ENCODE assay signal across 8 mouse cellular contexts in genomic region chr7:27592934-27593645, GRCm38 (mm10). TPM values are rescaled to one million over a fixed set of nuclear protein-coding genes. Genes with fewer than 3 reads are reported as not detected.
DNase-seq lines count a peak whose midpoint lies in the region; ATAC-seq and TF ChIP-seq lines count a peak whose summit lies in the region.

No protein-coding gene starts in this region.

- DNase-seq in thymus, postnatal 4 days, result peak; percentile 24
- no peak for DNase-seq in thymus, postnatal 36 days
- peak; percentile 45 to 47 for DNase-seq in heart, adult 2 months
- peak; percentile 72 for DNase-seq in lung, postnatal 25 days (ENCODE audit: low spot score)
- DNase-seq in ovary, postnatal 36 days (ENCODE audit: low spot score), result no peak
- no peak for DNase-seq in layer of hippocampus, postnatal 14 days (ENCODE audit: low spot score in 2 of 2)

- peak overlapping the region; percentile 99 for H3K27ac ChIP-seq in heart, adult 2 months
- peak overlapping the region; percentile 97; the same call in 1 of the 2 replicates for H3K27ac ChIP-seq in kidney, embryonic 14.5 days (ENCODE audit: low read depth, low read length)

- peak; percentile 71; the same call in 1 of the 2 replicates for TF ChIP-seq EP300 in heart, adult 2 months (IDR thresholded peaks at IDR 0.05; ENCODE audit: insufficient read depth, low read depth, low read length)

- peak overlapping the region; percentile 95 for H3K4me3 ChIP-seq in heart, adult 2 months
- peak overlapping the region; percentile 82 for H3K4me3 ChIP-seq in kidney, embryonic 14.5 days (ENCODE audit: low read length)

- H3K79me2 ChIP-seq in heart, adult 2 months (replicated peaks; ENCODE audit: control insufficient read depth, insufficient read depth, low read length), result peaks cover 7% of the 10 kb centered on the region

- H3K4me1 ChIP-seq in heart, adult 2 months (ENCODE audit: control insufficient read depth, insufficient read depth, low read length), result peaks cover 20% of the 10 kb centered on the region
- peaks cover 36% of the 10 kb centered on the region for H3K4me1 ChIP-seq in kidney, embryonic 14.5 days (ENCODE audit: control insufficient read depth, insufficient read depth, low read length)

- no peaks in the 10 kb centered on the region; the same call in 1 of the 2 replicates for H3K36me3 ChIP-seq in heart, adult 2 months (ENCODE audit: control insufficient read depth, insufficient read depth, low read length)
- peaks cover 2% of the 10 kb centered on the region; the same call in 1 of the 2 replicates for H3K36me3 ChIP-seq in kidney, embryonic 14.5 days (ENCODE audit: control insufficient read depth, insufficient read depth, low read length)

- intact Hi-C loops in heart, adult 2 months (cut with DNase I), result loop anchor here (2.0 to 5.0 kb wide), 4 partner anchors 14 to 261 kb away; partner anchors contain the start of gene Zfp607b

- no peak for TF ChIP-seq POLR2A in heart, adult 2 months (IDR thresholded peaks at IDR 0.05; ENCODE audit: insufficient read depth, low read depth, low read length)

- peak overlapping the region; percentile 70 for H3K4me2 ChIP-seq in kidney, embryonic 14.5 days (replicated peaks; ENCODE audit: low read depth, low read length)

- no peaks in the 10 kb centered on the region for H3K27me3 ChIP-seq in heart, adult 2 months (ENCODE audit: control insufficient read depth, insufficient read depth, low read length)
- H3K27me3 ChIP-seq in kidney, embryonic 14.5 days (ENCODE audit: control insufficient read depth, insufficient read depth, low read length), result no peaks in the 10 kb centered on the region

- ATAC-seq in kidney, embryonic 14.5 days (ENCODE audit: low FRiP score, low TSS enrichment), result no peak
- ATAC-seq in erythroid progenitor cell, adult 5-6 weeks (replicated peaks; ENCODE audit: low FRiP score, poor library complexity, severe bottlenecking), result no peak

- H3K9me3 ChIP-seq in kidney, embryonic 14.5 days (ENCODE audit: control insufficient read depth, low read length), result no peaks in the 10 kb centered on the region

- no peak for TF ChIP-seq CTCF in heart, adult 2 months (IDR thresholded peaks at IDR 0.05)

- peak overlapping the region; percentile 22 for H3K9ac ChIP-seq in heart, adult 2 months (ENCODE audit: low read depth, low read length)
- H3K9ac ChIP-seq in kidney, embryonic 14.5 days (ENCODE audit: low read depth, low read length), result peak overlapping the region; percentile 89

- 38% methylated on average over 12 of the region's 12 CpGs for WGBS in heart, adult 2 months
- 33% methylated on average over 12 of the region's 12 CpGs for WGBS in kidney, embryonic 14.5 days

RNA-seq across cellular contexts. Expression of gene Akt2, which starts 1.7 kb away (rescaled TPM):
- total RNA-seq in heart, adult 2 months (2021), result 100 to 1,000 TPM; 181 to 219 TPM
- 134 and 181 TPM in 2 replicates for polyA plus RNA-seq in heart, adult 2 months (2012; rRNA removed)
- polyA plus RNA-seq in kidney, embryonic 14.5 days (2014; fragmentation: Nextera tagmentation; extraction: Ambion mirVana), result 63.4 and 96.7 TPM in 2 replicates
- total RNA-seq in erythroid progenitor cell, adult 5-6 weeks (2015; ENCODE audit: low replicate concordance), result 28.5 and 59.9 TPM in 2 replicates
- 25.1 and 48.1 TPM in 2 replicates for total RNA-seq in erythroid progenitor cell, adult 5-6 weeks (2017; ENCODE audit: low replicate concordance)
- total RNA-seq in layer of hippocampus, postnatal 14 days (2021), result 100 to 1,000 TPM in 1 of 2 experiments, 10 to 100 TPM in 1; 93.7 to 103 TPM

RNA-seq across cellular contexts. Expression of gene 2310022A10Rik, which starts 40.1 kb away (rescaled TPM):
- 10 to 100 TPM; 72.0 to 72.1 TPM for total RNA-seq in heart, adult 2 months (2021)
- polyA plus RNA-seq in heart, adult 2 months (2012; rRNA removed), result 79.5 and 87.4 TPM in 2 replicates
- 19.7 and 21.4 TPM in 2 replicates for polyA plus RNA-seq in kidney, embryonic 14.5 days (2014; fragmentation: Nextera tagmentation; extraction: Ambion mirVana)
- 11.2 and 18.9 TPM in 2 replicates for total RNA-seq in erythroid progenitor cell, adult 5-6 weeks (2015; ENCODE audit: low replicate concordance)
- 1.6 and 6.8 TPM in 2 replicates for total RNA-seq in erythroid progenitor cell, adult 5-6 weeks (2017; ENCODE audit: low replicate concordance)
- 10 to 100 TPM; 20.8 to 21.4 TPM for total RNA-seq in layer of hippocampus, postnatal 14 days (2021)

RNA-seq across cellular contexts. Expression of gene Pld3, which starts 40.1 kb away (rescaled TPM):
- total RNA-seq in heart, adult 2 months (2021), result 10 to 100 TPM; 22.9 to 30.6 TPM
- polyA plus RNA-seq in heart, adult 2 months (2012; rRNA removed), result 54.8 and 68.1 TPM in 2 replicates
- 63.9 and 78.8 TPM in 2 replicates for polyA plus RNA-seq in kidney, embryonic 14.5 days (2014; fragmentation: Nextera tagmentation; extraction: Ambion mirVana)
- total RNA-seq in erythroid progenitor cell, adult 5-6 weeks (2015; ENCODE audit: low replicate concordance), result 43.2 and 88.0 TPM in 2 replicates
- 19.1 and 26.3 TPM in 2 replicates for total RNA-seq in erythroid progenitor cell, adult 5-6 weeks (2017; ENCODE audit: low replicate concordance)
- total RNA-seq in layer of hippocampus, postnatal 14 days (2021), result 100 to 1,000 TPM; 585 to 592 TPM

Comparison
In these comparisons a context has a peak if more than half of its experiments do, and no peak if none do; other contexts are left out.
1. DNase-seq: peak in thymus, postnatal 4 days (single experiment), heart, adult 2 months (2 of 2) and lung, postnatal 25 days (single experiment); none in thymus, postnatal 36 days (0 of 2), ovary, postnatal 36 days (single experiment) and layer of hippocampus, postnatal 14 days (0 of 2).
2. RNA of gene Pld3, which starts 40.1 kb away (total RNA-seq): 585 to 592 TPM in layer of hippocampus, postnatal 14 days; 19.1 to 88.0 TPM in erythroid progenitor cell, adult 5-6 weeks and 22.9 to 30.6 TPM in heart, adult 2 months; every median in the first group is over 4 times any median in the second.